Mouse (Mus musculus): ENCODE results near the gene Zic4.

The Zic4 gene

GRCm38 (mm10) chr9:91361856-91362601 lies at the start of gene Zic4:
Zic4 (plus strand) TSS chr9:91362413.
- DNase-seq = peak in 1 of 2 experiments; percentile 63

- DNase-seq = no peak
Measured at GRCm38 (mm10) chr9:91347591-91347990, 14.6 kb upstream of the Zic4 start.

- DNase-seq = no peak
Measured at GRCm38 (mm10) chr9:91348746-91349145, 13.5 kb upstream of the Zic4 start.

- no peak for DNase-seq
Measured at GRCm38 (mm10) chr9:91350211-91350791, 11.9 kb upstream of the Zic4 start.

GRCm38 (mm10) chr9:91350861-91351291 lies 11.3 kb upstream of the Zic4 start:
- no peak for DNase-seq

GRCm38 (mm10) chr9:91351361-91351760 lies 10.9 kb upstream of the Zic4 start:
- no peak for DNase-seq

- peak in 1 of 2 experiments; percentile 4 for DNase-seq
Measured at GRCm38 (mm10) chr9:91351961-91352411, 10.2 kb upstream of the Zic4 start.

GRCm38 (mm10) chr9:91352786-91353185 lies 9.4 kb upstream of the Zic4 start:
- DNase-seq = peak in 1 of 2 experiments; percentile 10

- DNase-seq = no peak
Measured at GRCm38 (mm10) chr9:91353551-91354433, 8.4 kb upstream of the Zic4 start.

- no peak for DNase-seq
Measured at GRCm38 (mm10) chr9:91354434-91355269, 7.6 kb upstream of the Zic4 start.

- no peak for DNase-seq
Measured at GRCm38 (mm10) chr9:91355270-91355589, 7.0 kb upstream of the Zic4 start.

- DNase-seq = peak in 1 of 2 experiments; percentile 49
Measured at GRCm38 (mm10) chr9:91355629-91356352, 6.4 kb upstream of the Zic4 start.

- no peak for DNase-seq
Measured at GRCm38 (mm10) chr9:91356353-91356740, 5.9 kb upstream of the Zic4 start.

- DNase-seq = no peak
Measured at GRCm38 (mm10) chr9:91357321-91357720, 4.9 kb upstream of the Zic4 start.

GRCm38 (mm10) chr9:91358851-91359687 lies 3.1 kb upstream of the Zic4 start:
- no peak for DNase-seq

GRCm38 (mm10) chr9:91360151-91361032 lies 1.8 kb upstream of the Zic4 start:
- DNase-seq = no peak

- peak in 1 of 2 experiments; percentile 27 for DNase-seq
Measured at GRCm38 (mm10) chr9:91361033-91361855, 969 bp upstream of the Zic4 start.

GRCm38 (mm10) chr9:91363011-91363730 lies 958 bp downstream of the Zic4 start:
- DNase-seq = no peak
